8 mouse cellular contexts compared by ENCODE assay signal in the genomic region with DNA sequence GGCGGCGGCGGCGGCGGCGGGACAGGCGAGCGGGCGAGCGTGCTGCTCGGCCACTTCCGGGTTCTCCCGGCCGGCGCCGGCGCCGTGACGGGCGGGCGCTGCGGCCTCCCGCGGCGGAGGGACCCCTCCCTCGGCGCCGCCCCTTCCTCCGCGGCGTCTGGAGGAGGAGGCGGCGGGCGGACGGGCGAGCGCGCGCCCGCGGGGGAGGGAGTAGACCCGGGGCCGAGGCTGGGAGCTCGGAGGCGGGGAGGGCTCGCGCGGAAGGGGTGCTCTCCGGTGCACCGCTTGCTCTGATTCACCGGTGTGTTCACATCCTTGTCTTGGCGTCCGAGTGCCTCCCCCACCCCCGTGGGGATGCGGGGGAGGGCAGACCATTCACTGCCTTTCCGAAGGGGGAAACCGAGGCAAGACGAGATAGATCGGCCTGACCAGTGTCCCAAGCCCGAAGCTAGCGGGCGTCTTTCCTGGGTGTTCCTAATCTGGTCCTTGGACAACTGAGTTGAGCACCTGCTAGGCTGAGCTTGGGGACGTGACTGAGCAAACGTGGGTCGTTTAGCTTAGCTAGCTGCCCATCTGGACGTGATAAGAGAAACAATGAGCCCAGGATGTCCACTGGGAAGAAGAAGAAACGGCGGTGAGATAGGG. TPM values are rescaled to one million over a fixed set of nuclear protein-coding genes. Genes with fewer than 3 reads are reported as not detected.
DNase-seq lines count a peak whose midpoint lies in the region; ATAC-seq and TF ChIP-seq lines count a peak whose summit lies in the region.

A gene (minus strand): TSS at position 121 of the 645 bp plus-strand sequence.

- peaks cover 28% of the 10 kb centered on the region for H3K27me3 ChIP-seq in E14TG2a.4 (ENCODE audit: insufficient read depth, low read length)
- H3K27me3 ChIP-seq in forebrain, embryonic 14.5 days (replicated peaks; ENCODE audit: control insufficient read depth, insufficient read depth, low read length): no peaks in the 10 kb centered on the region

- H3K4me2 ChIP-seq in forebrain, embryonic 14.5 days (ENCODE audit: low read length): peak within 1 kb of the TSS; percentile 88

- peak within 1 kb of the TSS; percentile 87 for H3K27ac ChIP-seq in forebrain, embryonic 14.5 days (ENCODE audit: low read depth, low read length)

- peak; percentile 89 for ATAC-seq in forebrain, embryonic 14.5 days

- intact Hi-C loops in heart, postnatal 36 days (cut with DNase I): loop anchor here (1.0 to 5.0 kb wide), 4 partner anchors 97 to 233 kb away; a partner anchor contains a TSS

- peak; percentile 48 for DNase-seq in c-Kit-positive CD71-negative TER-119-negative erythroid progenitor cells, embryonic 14.5 days (ENCODE audit: low read depth)
- DNase-seq in forebrain, embryonic 14.5 days (ENCODE audit: low spot score): peak; percentile 86
- peak; percentile 79 to 84 for DNase-seq in heart, postnatal 36 days
- no peak for DNase-seq in layer of hippocampus, adult 8-10 months (ENCODE audit: low spot score in 2 of 2)
- peak; percentile 83 for DNase-seq in lung, postnatal 10 days
- DNase-seq in ovary, postnatal 36 days (ENCODE audit: low spot score): peak; percentile 86
- DNase-seq in thymus, postnatal 25 days: peak; percentile 76

- H3K4me3 ChIP-seq in E14TG2a.4 (replicated peaks; ENCODE audit: low read length): peak within 1 kb of the TSS; percentile 91
- H3K4me3 ChIP-seq in forebrain, embryonic 14.5 days (ENCODE audit: low read depth, low read length): peak within 1 kb of the TSS; percentile 88

- no peaks in the 10 kb centered on the region for H3K36me3 ChIP-seq in E14TG2a.4 (ENCODE audit: insufficient read depth, low read length)
- no peaks in the 10 kb centered on the region for H3K36me3 ChIP-seq in forebrain, embryonic 14.5 days (ENCODE audit: control insufficient read depth, insufficient read depth, low read length)

- H3K4me1 ChIP-seq in E14TG2a.4 (replicated peaks; ENCODE audit: low read depth, low read length): peaks cover 46% of the 10 kb centered on the region
- peaks cover 12% of the 10 kb centered on the region for H3K4me1 ChIP-seq in forebrain, embryonic 14.5 days (ENCODE audit: control insufficient read depth, insufficient read depth, low read length)

- TF ChIP-seq CTCF in E14TG2a.4 (conservative IDR thresholded peaks at IDR 0.05; ENCODE audit: low read length): no peak

- H3K9me3 ChIP-seq in E14TG2a.4 (ENCODE audit: low read length): no peaks in the 10 kb centered on the region
- H3K9me3 ChIP-seq in forebrain, embryonic 14.5 days (replicated peaks; ENCODE audit: control insufficient read depth, low read length): no peaks in the 10 kb centered on the region

- peak within 1 kb of the TSS; percentile 87 for H3K9ac ChIP-seq in forebrain, embryonic 14.5 days (ENCODE audit: low read length)

- WGBS in forebrain, embryonic 14.5 days: under 1% methylated on average over 32 of the region's 68 CpGs

RNA-seq across cellular contexts. Expression of the gene that starts here (rescaled TPM):
- polyA plus RNA-seq in forebrain, embryonic 14.5 days (2014; fragmentation: Nextera tagmentation; extraction: Ambion mirVana): 16.3 and 20.6 TPM in 2 replicates
- total RNA-seq in heart, postnatal 36 days (2021): 10 to 100 TPM; 13.3 to 17.2 TPM
- 100 to 1,000 TPM; 235 to 318 (median 267) TPM for total RNA-seq in layer of hippocampus, adult 8-10 months (2022)

Comparison
In these comparisons a context has a peak if more than half of its experiments do, and no peak if none do; other contexts are left out.
1. RNA of the gene that starts here (total RNA-seq): 235 to 318 TPM in layer of hippocampus, adult 8-10 months; 13.3 to 17.2 TPM in heart, postnatal 36 days; every median in the first group is over 10 times any median in the second.
2. DNase-seq: peak in c-Kit-positive CD71-negative TER-119-negative erythroid progenitor cells, embryonic 14.5 days (single experiment), forebrain, embryonic 14.5 days (single experiment), heart, postnatal 36 days (2 of 2), lung, postnatal 10 days (single experiment), ovary, postnatal 36 days (single experiment) and thymus, postnatal 25 days (single experiment); none in layer of hippocampus, adult 8-10 months (0 of 2).